Mouse (Mus musculus) myocyte (in vitro differentiated cells): ENCODE data around the gene Mycn.

Source experiments
- CEBPB ChIP-seq: IDR thresholded peaks from 2 replicates; pipeline ENCODE4 v1.6.1; 2011; ENCODE audit warnings: mild to moderate bottlenecking, moderate library complexity; ENCODE audit not compliant: poor library complexity, insufficient read depth, severe bottlenecking
- E2F4 ChIP-seq: IDR thresholded peaks from one replicate; pipeline ENCODE4 v1.6.1; 2011; ENCODE audit warnings: mild to moderate bottlenecking, control low read depth, moderate library complexity; ENCODE audit not compliant: insufficient read depth
- MAX ChIP-seq: IDR thresholded peaks from one replicate; pipeline ENCODE4 v1.6.1; 2011; ENCODE audit warnings: low read depth, mild to moderate bottlenecking, control low read depth
- MYOD1 ChIP-seq, 3 experiments: IDR thresholded peaks; one replicate each; pipeline ENCODE4 v1.6.1; 2011; ENCODE audit warnings: control low read depth in 2 of 3, low read depth in 2 of 3, mild to moderate bottlenecking in 2 of 3, moderate library complexity in 1 of 3; ENCODE audit not compliant: insufficient read length in 2 of 3, control insufficient read depth in 1 of 3
- MYOG ChIP-seq, 3 experiments: IDR thresholded peaks; one replicate each; pipeline ENCODE4 v1.6.1; 2011; ENCODE audit warnings: control low read depth in 2 of 3, low read depth in 2 of 3, mild to moderate bottlenecking in 2 of 3; ENCODE audit not compliant: insufficient read length in 2 of 3, control insufficient read depth in 1 of 3, insufficient read depth in 1 of 3
- POLR2A ChIP-seq: IDR thresholded peaks from one replicate; pipeline ENCODE4 v1.6.1; 2011; ENCODE audit warnings: low read depth, mild to moderate bottlenecking, control low read depth, moderate library complexity; ENCODE audit not compliant: insufficient read length
- POLR2AphosphoS2 ChIP-seq: IDR thresholded peaks from one replicate; pipeline ENCODE4 v1.6.1; 2011; ENCODE audit warnings: low read depth, control low read depth; ENCODE audit not compliant: insufficient read length
- REST ChIP-seq: IDR thresholded peaks from one replicate; pipeline ENCODE4 v1.6.1; 2011; ENCODE audit warnings: mild to moderate bottlenecking, control low read depth, moderate library complexity; ENCODE audit not compliant: insufficient read depth, insufficient read length
- SRF ChIP-seq: IDR thresholded peaks from one replicate; pipeline ENCODE4 v1.6.1; 2011; ENCODE audit warnings: low read depth; ENCODE audit not compliant: control insufficient read depth, insufficient read length
- TCF12 ChIP-seq: IDR thresholded peaks from one replicate; pipeline ENCODE4 v1.6.1; 2011; ENCODE audit warnings: mild to moderate bottlenecking, control low read depth; ENCODE audit not compliant: poor library complexity, insufficient read depth, severe bottlenecking
- TCF3 ChIP-seq: IDR thresholded peaks from one replicate; pipeline ENCODE4 v1.6.1; 2011; ENCODE audit warnings: low read depth, control low read depth; ENCODE audit not compliant: insufficient read length
- USF1 ChIP-seq: IDR thresholded peaks from one replicate; pipeline ENCODE4 v1.6.1; 2011; ENCODE audit warnings: low read depth, mild to moderate bottlenecking, control low read depth, moderate library complexity

- TF ChIP-seq CEBPB (no peak), MAX (no peak), POLR2A (no peak), E2F4 (no peak), TCF12 (no peak), USF1 (no peak), MYOD1 (IDR thresholded peaks at IDR 0.05; ENCODE audit: control insufficient read depth in 1 of 3, insufficient read length in 2 of 3, low read depth in 2 of 3) (no peak), TCF3 (no peak), POLR2AphosphoS2 (no peak), MYOG (IDR thresholded peaks at IDR 0.05; ENCODE audit: control insufficient read depth in 1 of 3, insufficient read depth in 1 of 3, insufficient read length in 2 of 3, low read depth in 2 of 3) (no peak), SRF (no peak), REST (no peak)
These were observed 31.2 kb downstream of the Mycn start for GRCm38 (mm10) chr12:12910356-12910979.
